Mouse (Mus musculus) heart, adult 2 months (tissue): ENCODE results near the gene Erp44. TPM values are rescaled to one million over a fixed set of nuclear protein-coding genes. Genes with fewer than 3 reads are reported as not detected.

Experiments
- DNase-seq, 2 experiments: peaks; one replicate each; pipeline ENCODE4 v3.0.0; 2021
- H3K27ac ChIP-seq: fragments of 200-600 bp; 2 replicates; pipeline ENCODE4 v1.8.1; 2022
- H3K27me3 ChIP-seq: fragments of 200-500 bp; 2 replicates; pipeline ENCODE4 v1.6.1; 2012; ENCODE audit warnings: mild to moderate bottlenecking, low read length, inconsistent platforms, mixed read lengths; ENCODE audit not compliant: control insufficient read depth, insufficient read depth
- H3K36me3 ChIP-seq: fragments of 200-500 bp; 2 replicates; pipeline ENCODE4 v1.6.1; 2012; ENCODE audit warnings: low read length, inconsistent platforms; ENCODE audit not compliant: control insufficient read depth, insufficient read depth
- H3K4me1 ChIP-seq: fragments of 200-500 bp; 2 replicates; pipeline ENCODE4 v1.6.1; 2011; ENCODE audit warnings: low read length; ENCODE audit not compliant: control insufficient read depth, insufficient read depth
- H3K4me3 ChIP-seq: fragments of 200-600 bp; 2 replicates; pipeline ENCODE4 v1.8.1; 2022
- H3K79me2 ChIP-seq: fragments of 200-500 bp; replicated peaks from 2 replicates; pipeline ENCODE4 v1.6.1; 2012; ENCODE audit warnings: mild to moderate bottlenecking, inconsistent platforms, low read length, moderate library complexity, mixed read lengths; ENCODE audit not compliant: control insufficient read depth, insufficient read depth
- H3K9ac ChIP-seq: fragments of 200-500 bp; 2 replicates; pipeline ENCODE4 v1.6.1; 2012; ENCODE audit warnings: low read depth, mild to moderate bottlenecking, control low read depth, inconsistent platforms, low read length, mixed read lengths
- CTCF ChIP-seq: fragments of 200-600 bp; IDR thresholded peaks from 2 replicates; pipeline ENCODE4 v1.8.1; 2022; ENCODE audit warnings: antibody characterized with exemption, mild to moderate bottlenecking, moderate library complexity
- EP300 ChIP-seq: fragments of 200-500 bp; IDR thresholded peaks from 2 replicates; pipeline ENCODE4 v1.6.1; 2011; ENCODE audit warnings: low read depth, low read length, control low read depth; ENCODE audit not compliant: insufficient read depth
- POLR2A ChIP-seq: fragments of 200-500 bp; IDR thresholded peaks from 2 replicates; pipeline ENCODE4 v1.6.1; 2011; ENCODE audit warnings: mild to moderate bottlenecking, low read depth, low read length, control low read depth; ENCODE audit not compliant: insufficient read depth
- WGBS: fragments of 180-500 bp; shearing (Covaris S2); methylation state at CpG from one replicate; pipeline ENCODE4 v1.1.7; 2018; 5-methylcytosine and 5-hydroxymethylcytosine counted together
- intact Hi-C: fragments of 180-260 bp; cut with DNase I; formaldehyde crosslinking; loops from one replicate; pipeline ENCODE4 v1.15.1; 2025
- polyA plus RNA-seq: library from polyadenylated mRNA; depleted of rRNA; stranded (reverse); fragments of >200 nt; gene quantifications from 2 replicates; pipeline ENCODE4 v1.2.3, GENCODE M21; 2012
- total RNA-seq, 2 experiments: library from RNA; stranded (reverse); gene quantifications; 2 replicates each; pipeline ENCODE4 v1.2.3; 2021

The Erp44 gene
- total and polyA plus RNA-seq, 3 experiments: 10.7 to 30.8 (median 30.1) TPM

DNA sequence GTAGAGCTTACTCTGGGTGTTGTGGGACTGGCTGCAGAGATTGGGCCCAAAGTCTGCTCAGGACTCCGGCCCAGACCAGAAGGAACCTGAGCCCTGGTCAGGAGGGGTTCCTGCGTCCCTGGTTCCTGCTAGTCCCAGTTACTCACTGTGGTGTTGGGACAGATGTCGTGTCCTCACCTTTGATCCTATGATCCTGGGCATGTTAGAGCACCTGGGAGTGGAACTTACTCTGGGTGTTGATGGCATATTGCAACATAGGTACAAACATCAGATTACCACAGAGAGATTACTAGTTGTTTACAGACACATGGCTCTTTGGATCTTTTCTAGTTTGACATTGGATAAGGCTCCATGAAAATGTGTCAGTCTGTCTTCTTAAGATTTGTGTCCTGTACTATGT lies 35.5 kb upstream of the Erp44 start:
- Histone ChIP-seq H3K27me3 (no peaks in the 10 kb centered on the region), H3K9ac (no peak overlapping the region), H3K79me2 (no peaks in the 10 kb centered on the region), H3K36me3 (no peaks in the 10 kb centered on the region), H3K4me3 (no peak overlapping the region), H3K4me1 (no peaks in the 10 kb centered on the region), H3K27ac (no peak overlapping the region)
- DNase-seq: no peak
- intact Hi-C loops: no loop called here
- TF ChIP-seq POLR2A: no peak
- TF ChIP-seq CTCF: no peak
- TF ChIP-seq EP300: no peak
- WGBS: 89% methylated on average over 3 of the region's 3 CpGs

DNA sequence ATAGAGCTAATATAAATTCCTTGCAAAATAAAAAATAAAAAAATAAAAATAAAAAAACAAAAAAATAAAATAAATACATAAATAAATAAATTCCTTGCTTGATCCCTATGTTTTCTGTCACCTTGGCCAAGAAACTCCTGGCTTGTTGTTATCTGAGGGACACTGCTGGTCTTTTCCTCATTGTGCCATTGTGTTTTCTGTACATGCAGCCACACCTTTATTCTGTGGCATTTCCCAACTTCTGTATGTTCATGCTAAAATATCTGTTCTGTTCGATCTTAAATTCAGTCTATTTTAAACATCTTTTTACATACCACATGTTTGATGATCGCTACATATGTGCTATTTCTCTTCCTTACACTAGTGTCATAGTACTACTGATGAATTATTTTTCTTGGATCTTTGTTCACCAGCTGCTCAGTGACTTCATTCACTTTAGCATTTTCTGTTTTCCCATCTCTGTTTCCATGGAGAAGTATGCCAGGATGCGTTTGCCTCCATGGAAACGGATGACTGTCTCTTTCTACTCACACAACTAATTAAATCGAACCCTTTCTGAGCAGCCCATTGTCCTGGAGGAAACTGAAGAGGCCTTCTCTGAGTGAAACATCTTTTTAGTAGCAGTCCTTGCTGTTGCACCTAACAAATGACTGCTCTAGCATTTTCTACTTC lies 7.9 kb upstream of the Erp44 start:
- WGBS: 77% methylated on average over 5 of the region's 5 CpGs
- H3K4me1 ChIP-seq: no peaks in the 10 kb centered on the region
- intact Hi-C loops: loop anchor here (10.0 kb wide), 1 partner anchor 812 kb away; the partner anchor contains the start of genes Alg2 and Sec61b

DNA sequence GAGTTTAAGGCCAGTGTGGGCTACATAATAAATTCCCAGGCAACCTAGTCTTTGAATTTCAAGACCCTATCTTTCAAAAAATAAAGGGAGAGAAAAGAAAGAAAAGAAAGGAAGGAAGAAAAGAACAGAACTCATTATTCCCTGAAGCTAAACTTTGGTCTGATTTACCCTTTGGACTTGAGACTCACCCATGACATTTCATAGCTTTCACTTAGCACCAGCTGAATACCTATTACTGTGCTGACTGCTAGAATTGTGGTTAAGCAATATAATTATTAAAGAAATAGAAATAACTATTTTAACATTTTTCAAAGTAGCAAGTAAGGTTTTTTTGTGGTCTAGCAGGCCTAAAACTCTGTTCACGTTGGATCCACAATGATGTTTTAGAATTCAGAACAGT lies 1.8 kb upstream of the Erp44 start:
- H3K27ac ChIP-seq: no peak overlapping the region
- H3K9ac ChIP-seq: no peak overlapping the region
- TF ChIP-seq CTCF (no peak), POLR2A (no peak), EP300 (no peak)
- 98% methylated on average over 1 of the region's 1 CpGs for WGBS
- intact Hi-C loops: loop anchor here (10.0 kb wide), 1 partner anchor 806 kb away; the partner anchor contains the start of genes Alg2 and Sec61b
- H3K4me1 ChIP-seq: peaks cover 3% of the 10 kb centered on the region
- no peak for DNase-seq
- peaks cover 5% of the 10 kb centered on the region for H3K36me3 ChIP-seq
- no peaks in the 10 kb centered on the region for H3K27me3 ChIP-seq
- H3K79me2 ChIP-seq: peaks cover 3% of the 10 kb centered on the region; the same call in 1 of the 2 replicates
- H3K4me3 ChIP-seq: no peak overlapping the region

More for the DNA sequence above, 7.9 kb upstream of the Erp44 start:
- H3K27me3 ChIP-seq: no peaks in the 10 kb centered on the region
- H3K27ac ChIP-seq: no peak overlapping the region
- no peak for TF ChIP-seq CTCF
- TF ChIP-seq POLR2A: no peak
- no peak for TF ChIP-seq EP300
- no peaks in the 10 kb centered on the region for H3K36me3 ChIP-seq
- no peaks in the 10 kb centered on the region for H3K79me2 ChIP-seq
- H3K9ac ChIP-seq: no peak overlapping the region
- DNase-seq: no peak
- H3K4me3 ChIP-seq: no peak overlapping the region

DNA sequence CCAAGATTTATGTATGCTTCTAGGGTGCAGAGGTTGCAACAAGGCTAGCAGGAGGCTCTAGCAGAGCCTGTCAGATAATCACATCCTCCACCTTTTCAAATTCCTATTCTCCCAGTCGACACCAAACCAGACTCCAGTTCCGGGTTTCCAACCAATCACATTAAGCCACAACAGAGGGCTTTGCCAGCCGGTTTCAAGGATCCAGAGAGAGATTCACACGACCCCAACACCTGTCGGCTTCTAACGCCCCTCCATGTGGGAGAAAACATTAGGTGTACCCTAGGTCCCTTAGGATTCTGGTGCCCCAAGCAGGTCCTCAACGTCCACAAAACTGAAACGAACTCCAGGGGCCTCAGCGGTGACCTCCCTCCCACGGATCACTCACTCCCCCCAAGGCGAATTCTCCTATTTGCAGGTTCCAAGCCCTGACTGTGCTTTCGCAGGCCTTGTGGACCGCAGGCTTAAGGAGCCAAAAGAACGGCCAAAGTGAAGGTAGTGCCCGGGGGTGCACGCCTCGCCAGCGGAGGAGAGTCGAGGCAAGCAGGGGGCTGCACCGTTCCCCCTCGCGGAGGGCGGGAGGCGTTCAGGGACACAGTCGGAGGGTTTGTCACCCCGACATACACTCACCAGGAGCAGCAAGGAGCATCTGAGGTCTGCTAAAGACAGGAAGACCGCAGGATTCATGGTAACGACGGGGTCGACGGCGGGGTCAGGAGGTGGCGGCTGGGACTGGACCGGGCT lies 431 bp downstream of the Erp44 start:
- WGBS: under 1% methylated on average over 34 of the region's 34 CpGs
- DNase-seq: no peak

DNA sequence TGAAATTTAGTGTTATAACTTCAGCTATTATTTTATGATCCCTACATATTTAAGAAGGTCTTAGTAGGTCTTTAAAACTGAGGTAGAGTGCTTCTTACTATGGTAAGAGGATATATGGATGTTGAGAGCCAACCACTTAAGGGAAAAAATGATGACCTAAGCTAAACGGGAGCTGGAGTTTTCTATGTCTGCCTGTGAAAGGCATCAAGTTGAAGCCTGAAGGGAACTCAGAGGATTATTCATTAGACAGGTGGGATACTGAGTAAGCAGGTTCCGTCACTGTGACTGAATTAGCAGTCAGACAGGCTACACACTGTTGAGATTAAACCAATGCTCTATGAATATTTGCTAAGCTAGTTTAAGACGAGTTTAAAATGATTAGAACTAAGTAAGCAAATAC lies 2.3 kb downstream of the Erp44 start:
- no peak for DNase-seq
- H3K79me2 ChIP-seq: peaks cover 8% of the 10 kb centered on the region
- WGBS: 72% methylated on average over 3 of the region's 3 CpGs
- H3K9ac ChIP-seq: no peak overlapping the region
- H3K27ac ChIP-seq: no peak overlapping the region
- intact Hi-C loops: loop anchor here (5.0 to 10.0 kb wide), 2 partner anchors 195 to 1248 kb away; partner anchors contain the start of genes Mrpl50, Tex10 and Zfp189
- H3K4me1 ChIP-seq: peaks cover 3% of the 10 kb centered on the region
- TF ChIP-seq POLR2A: no peak
- TF ChIP-seq CTCF: no peak
- no peak for TF ChIP-seq EP300
- peaks cover 5% of the 10 kb centered on the region for H3K36me3 ChIP-seq
- H3K4me3 ChIP-seq: no peak overlapping the region
- H3K27me3 ChIP-seq: no peaks in the 10 kb centered on the region

More for the DNA sequence above, 431 bp downstream of the Erp44 start:
- intact Hi-C loops: loop anchor here (5.0 to 10.0 kb wide), 2 partner anchors 193 to 1246 kb away; partner anchors contain the start of genes Mrpl50, Tex10 and Zfp189
- H3K36me3 ChIP-seq: peaks cover 5% of the 10 kb centered on the region
- peaks cover 8% of the 10 kb centered on the region for H3K79me2 ChIP-seq
- H3K9ac ChIP-seq: peak overlapping the region; percentile 82
- peak overlapping the region; percentile 81 for H3K27ac ChIP-seq
- H3K27me3 ChIP-seq: no peaks in the 10 kb centered on the region
- H3K4me1 ChIP-seq: peaks cover 3% of the 10 kb centered on the region
- no peak for TF ChIP-seq CTCF
- no peak for TF ChIP-seq EP300
- no peak for TF ChIP-seq POLR2A
- peak overlapping the region; percentile 72 for H3K4me3 ChIP-seq

DNA sequence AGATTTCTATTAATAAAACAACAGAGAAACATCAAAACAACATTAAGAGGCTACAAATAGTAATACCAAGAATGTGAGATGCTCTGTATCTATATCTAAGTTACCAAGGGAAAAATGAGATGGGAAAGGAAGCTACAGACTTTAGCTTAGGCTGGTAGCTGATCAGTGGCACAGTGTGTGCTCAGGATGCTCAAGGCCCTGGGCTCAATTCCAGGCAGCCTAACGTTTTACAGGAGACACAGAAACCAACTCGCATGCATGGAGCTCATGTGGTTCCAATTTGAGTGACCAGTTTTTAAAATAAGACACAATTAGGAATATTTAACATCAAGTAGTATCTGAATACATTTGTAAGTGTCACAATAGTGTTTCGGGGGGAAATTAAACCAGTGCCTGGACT lies 3.6 kb downstream of the Erp44 start:
- intact Hi-C loops: loop anchor here (5.0 to 10.0 kb wide), 2 partner anchors 197 to 1249 kb away; partner anchors contain the start of genes Mrpl50, Tex10 and Zfp189
- DNase-seq: no peak

More for the DNA sequence above, 3.6 kb downstream of the Erp44 start:
- H3K36me3 ChIP-seq: peaks cover 5% of the 10 kb centered on the region
- H3K27ac ChIP-seq: no peak overlapping the region
- TF ChIP-seq POLR2A (no peak), CTCF (no peak), EP300 (no peak)
- no peak overlapping the region for H3K9ac ChIP-seq
- 65% methylated on average over 3 of the region's 3 CpGs for WGBS
- peaks cover 8% of the 10 kb centered on the region for H3K79me2 ChIP-seq
- H3K27me3 ChIP-seq: no peaks in the 10 kb centered on the region
- peaks cover 3% of the 10 kb centered on the region for H3K4me1 ChIP-seq
- no peak overlapping the region for H3K4me3 ChIP-seq
